Mouse (Mus musculus) kidney, embryonic 14.5 days (tissue): ENCODE data around the gene Tomm22. TPM values are rescaled to one million over a fixed set of nuclear protein-coding genes. Genes with fewer than 3 reads are reported as not detected.
"Not testable (repeated sequence)": the region's sequence is repeated elsewhere in the genome, so short reads cannot be mapped to it uniquely, and the experiment has no call there.

Source experiments
- ATAC-seq: fragments of 200-750 bp; cut with Nextera tagmentation; 2 replicates; pipeline ENCODE4 v1.8.0; 2017; ENCODE audit warnings: moderate number of reproducible peaks, mild to moderate bottlenecking, moderate TSS enrichment, moderate library complexity; ENCODE audit not compliant: low FRiP score, low TSS enrichment
- H3K27ac ChIP-seq: fragments of 300-500 bp; sonication (generic); 2 replicates; pipeline ENCODE4 v1.5.1; 2014; ENCODE audit warnings: low read depth, mild to moderate bottlenecking, low read length, moderate library complexity, mixed read lengths
- H3K27me3 ChIP-seq: fragments of 300-500 bp; sonication (generic); 2 replicates; pipeline ENCODE4 v1.6.1; 2014; ENCODE audit warnings: mild to moderate bottlenecking, low read length; ENCODE audit not compliant: control insufficient read depth, insufficient read depth
- H3K36me3 ChIP-seq: fragments of 300-500 bp; sonication (generic); 2 replicates; pipeline ENCODE4 v1.6.1; 2014; ENCODE audit warnings: low read length, mixed read lengths; ENCODE audit not compliant: control insufficient read depth, insufficient read depth
- H3K4me1 ChIP-seq: fragments of 300-500 bp; sonication (generic); 2 replicates; pipeline ENCODE4 v1.6.1; 2014; ENCODE audit warnings: low read length, mixed read lengths; ENCODE audit not compliant: control insufficient read depth, insufficient read depth
- H3K4me2 ChIP-seq: fragments of 300-500 bp; sonication (generic); replicated peaks from 2 replicates; pipeline ENCODE4 v1.6.1; 2014; ENCODE audit warnings: low read depth, mild to moderate bottlenecking, low read length
- H3K4me3 ChIP-seq: fragments of 300-500 bp; sonication (generic); 2 replicates; pipeline ENCODE4 v1.5.1; 2014; ENCODE audit warnings: mild to moderate bottlenecking, low read length
- H3K9ac ChIP-seq: fragments of 300-500 bp; sonication (generic); 2 replicates; pipeline ENCODE4 v1.6.1; 2014; ENCODE audit warnings: low read depth, mild to moderate bottlenecking, low read length, moderate library complexity
- H3K9me3 ChIP-seq: fragments of 300-500 bp; sonication (generic); 2 replicates; pipeline ENCODE4 v1.6.1; 2016; ENCODE audit warnings: low read length; ENCODE audit not compliant: control insufficient read depth
- WGBS: fragments of 180-500 bp; shearing (Covaris S2); extraction: QIAGEN DNeasy Blood & Tissue Kit; methylation state at CpG from one replicate; pipeline ENCODE4 v1.1.7; 2014; 5-methylcytosine and 5-hydroxymethylcytosine counted together
- polyA plus RNA-seq: library from polyadenylated mRNA; unstranded; fragments of >200 nt; fragmentation: Nextera tagmentation; extraction: Ambion mirVana; gene quantifications from 2 replicates; pipeline ENCODE4 v1.2.1, GENCODE M21; 2014

Tomm22 gene
- polyA plus RNA-seq, 1 experiment from 2014 or later, result 274 TPM

DNA sequence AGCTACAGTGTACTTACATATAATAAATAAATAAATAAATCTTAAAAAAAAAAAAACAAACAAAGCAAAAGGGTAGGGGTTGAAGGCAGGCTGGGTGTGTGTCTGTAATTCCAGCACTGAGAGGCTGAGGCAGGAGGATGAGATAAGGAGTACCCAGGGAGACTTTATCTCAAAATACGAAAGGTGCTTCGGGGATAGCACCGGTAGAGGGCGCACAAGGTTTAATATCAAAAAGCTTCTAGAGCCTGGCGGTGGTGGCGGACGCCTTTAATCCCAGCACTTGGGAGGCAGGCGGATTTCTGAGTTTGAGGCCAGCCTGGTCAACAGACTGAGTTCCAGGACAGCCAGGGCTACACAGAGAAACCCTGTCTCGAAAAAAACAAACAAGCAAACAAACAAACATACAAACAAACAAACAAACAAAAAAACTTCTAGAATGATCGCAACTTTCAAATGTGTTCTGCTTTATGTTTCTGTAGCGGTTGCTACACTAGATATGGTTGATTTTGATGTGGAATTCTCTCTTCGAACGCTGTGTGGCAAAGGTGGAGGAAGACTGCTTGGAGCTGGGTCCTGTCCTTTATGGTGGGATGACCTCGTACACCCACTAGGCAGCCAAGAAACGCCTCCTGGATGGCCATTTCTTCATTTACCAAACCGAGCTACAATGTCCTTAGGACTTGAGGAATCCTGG, 12.7 kb upstream of the Tomm22 start:
- Histone ChIP-seq H3K9ac (peak overlapping the region; percentile 72), H3K9me3 (no peaks in the 10 kb centered on the region), H3K4me1 (peaks cover 4% of the 10 kb centered on the region), H3K4me3 (peak overlapping the region; percentile 67), H3K27me3 (no peaks in the 10 kb centered on the region), H3K27ac (peak overlapping the region; percentile 90), H3K36me3 (no peaks in the 10 kb centered on the region; the same call in 1 of the 2 replicates), H3K4me2 (peak overlapping the region; percentile 84)
- peak; percentile 30 for ATAC-seq
- 5% methylated on average over 16 of the region's 16 CpGs for WGBS

GRCm38 (mm10) chr15:79658531-79659375, 11.9 kb upstream of the Tomm22 start, which contains the start of the genes Fam227a and Cby1:
Fam227a (minus strand) TSS chr15:79658956.
Cby1 (plus strand) TSS chr15:79659199.
- H3K9me3 ChIP-seq, result no peaks in the 10 kb centered on the region
- H3K27ac ChIP-seq, result peak within 1 kb of the TSS; percentile 90
- peak within 1 kb of the TSS; percentile 84 for H3K4me2 ChIP-seq
- H3K4me1 ChIP-seq, result peaks cover 4% of the 10 kb centered on the region
- peak; percentile 88 for ATAC-seq
- no peaks in the 10 kb centered on the region; the same call in 1 of the 2 replicates for H3K36me3 ChIP-seq
- peak within 1 kb of the TSS; percentile 67 for H3K4me3 ChIP-seq
- H3K27me3 ChIP-seq, result no peaks in the 10 kb centered on the region
- under 1% methylated on average over 53 of the region's 55 CpGs for WGBS
- H3K9ac ChIP-seq, result peak within 1 kb of the TSS; percentile 72

DNA sequence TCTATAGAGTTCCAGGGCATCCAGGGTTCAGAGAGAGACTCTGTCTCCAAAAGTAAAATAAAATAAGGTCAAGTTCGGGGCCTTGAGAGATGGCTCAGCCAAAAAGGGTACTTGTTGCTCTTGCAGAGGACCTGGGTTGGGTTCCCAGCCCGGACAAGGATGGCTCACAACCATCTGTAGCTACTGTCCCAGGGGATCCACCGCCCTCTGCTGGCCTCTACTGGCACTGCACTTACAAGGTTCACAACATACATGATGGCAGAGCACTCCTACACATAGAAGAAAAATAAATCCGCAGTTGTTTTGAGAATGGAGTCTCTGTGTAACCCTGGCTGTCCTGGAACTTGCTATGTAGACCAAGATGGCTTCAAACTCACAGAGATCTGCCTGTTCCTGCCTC, 8.8 kb upstream of the Tomm22 start:
- Histone ChIP-seq H3K4me2 (no peak overlapping the region), H3K9ac (no peak overlapping the region), H3K27ac (no peak overlapping the region), H3K27me3 (no peaks in the 10 kb centered on the region), H3K36me3 (peaks cover 12% of the 10 kb centered on the region), H3K9me3 (no peaks in the 10 kb centered on the region), H3K4me3 (no peak overlapping the region), H3K4me1 (peaks cover 4% of the 10 kb centered on the region)
- no peak for ATAC-seq
- 71% methylated on average over 4 of the region's 4 CpGs for WGBS

- H3K27ac ChIP-seq, result no peak overlapping the region
- peaks cover 2% of the 10 kb centered on the region for H3K4me1 ChIP-seq
- H3K27me3 ChIP-seq, result no peaks in the 10 kb centered on the region
- peaks cover 14% of the 10 kb centered on the region for H3K36me3 ChIP-seq
- no peak overlapping the region for H3K4me2 ChIP-seq
- 91% methylated on average over 8 of the region's 8 CpGs for WGBS
- ATAC-seq, result no peak
- no peak overlapping the region for H3K4me3 ChIP-seq
- no peak overlapping the region for H3K9ac ChIP-seq
- no peaks in the 10 kb centered on the region for H3K9me3 ChIP-seq
Measured at GRCm38 (mm10) chr15:79664666-79665065, 6.0 kb upstream of the Tomm22 start.

- WGBS, result 69% methylated on average over 10 of the region's 10 CpGs
- no peaks in the 10 kb centered on the region for H3K9me3 ChIP-seq
- peaks cover 35% of the 10 kb centered on the region for H3K36me3 ChIP-seq
- H3K4me2 ChIP-seq, result no peak overlapping the region
- ATAC-seq, result no peak
- peaks cover 5% of the 10 kb centered on the region; the same call in 1 of the 2 replicates for H3K4me1 ChIP-seq
- H3K27ac ChIP-seq, result no peak overlapping the region
- no peaks in the 10 kb centered on the region for H3K27me3 ChIP-seq
- no peak overlapping the region for H3K4me3 ChIP-seq
- no peak overlapping the region for H3K9ac ChIP-seq
Measured at GRCm38 (mm10) chr15:79669195-79669594, 1.5 kb upstream of the Tomm22 start.

- H3K36me3 ChIP-seq, result peaks cover 47% of the 10 kb centered on the region
- H3K27ac ChIP-seq, result no peak overlapping the region; the same call in 1 of the 2 replicates
- under 1% methylated on average over 35 of the region's 37 CpGs for WGBS
- peaks cover 5% of the 10 kb centered on the region; the same call in 1 of the 2 replicates for H3K4me1 ChIP-seq
- H3K9me3 ChIP-seq, result no peaks in the 10 kb centered on the region
- H3K4me2 ChIP-seq, result peak overlapping the region; percentile 62
- ATAC-seq, result peak; percentile 38; the same call in 1 of the 2 replicates
- H3K4me3 ChIP-seq, result peak overlapping the region; percentile 95
- peak overlapping the region; percentile 84 for H3K9ac ChIP-seq
- H3K27me3 ChIP-seq, result no peaks in the 10 kb centered on the region
Measured at GRCm38 (mm10) chr15:79670972-79671299, 275 bp downstream of the Tomm22 start.

DNA sequence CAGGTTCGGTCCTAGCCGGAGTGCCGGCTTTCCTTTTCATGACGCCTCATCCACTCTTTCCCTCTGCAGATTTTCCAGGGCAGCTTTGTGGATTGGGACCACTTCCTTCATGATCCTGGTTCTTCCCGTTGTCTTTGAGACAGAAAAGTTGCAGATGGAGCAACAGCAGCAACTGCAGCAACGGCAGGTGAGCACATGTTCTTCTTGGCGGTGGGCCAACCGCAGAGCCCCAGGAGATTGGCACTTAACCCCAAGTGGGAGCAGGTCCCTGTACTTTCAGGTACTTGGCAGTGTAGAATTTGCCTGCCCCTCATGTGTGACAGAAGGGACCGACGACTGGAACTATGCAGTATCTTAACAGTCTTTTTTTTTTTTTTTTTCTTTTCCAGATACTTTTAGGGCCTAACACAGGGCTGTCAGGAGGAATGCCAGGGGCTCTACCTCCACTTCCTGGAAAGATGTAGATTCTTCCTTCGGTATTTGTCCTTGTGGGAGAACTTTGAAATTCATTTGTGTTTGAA, 1.2 kb downstream of the Tomm22 start:
- not testable (repeated sequence) for H3K27ac ChIP-seq, H3K9ac ChIP-seq, ATAC-seq, H3K4me1 ChIP-seq, H3K9me3 ChIP-seq, H3K27me3 ChIP-seq
- Histone ChIP-seq H3K4me2 (peak overlapping the region; percentile 62), H3K4me3 (peak overlapping the region; percentile 95), H3K36me3 (peaks cover 46% of the 10 kb centered on the region)
- WGBS, result 86% methylated on average over 11 of the region's 11 CpGs

- H3K4me3 ChIP-seq, result no peak overlapping the region
- no peak for ATAC-seq
- peaks cover 40% of the 10 kb centered on the region for H3K36me3 ChIP-seq
- 0 out of 2 replicates have a peak overlapping the region, but pooled peaks have one; percentile 43 for H3K27ac ChIP-seq
- H3K4me2 ChIP-seq, result no peak overlapping the region
- WGBS, result 68% methylated on average over 2 of the region's 2 CpGs
- no peaks in the 10 kb centered on the region for H3K27me3 ChIP-seq
- H3K4me1 ChIP-seq, result no peaks in the 10 kb centered on the region; the same call in 1 of the 2 replicates
- H3K9me3 ChIP-seq, result no peaks in the 10 kb centered on the region
- no peak overlapping the region for H3K9ac ChIP-seq
Measured at GRCm38 (mm10) chr15:79677936-79678335, 7.3 kb downstream of the Tomm22 start.
